Mouse (Mus musculus): ENCODE measurements at regions not wholly inside any gene's neighbourhood (a gene's known extent, or its start where the extent isn't known, plus 50 kb on each side); places are given as distances from the start of the nearest gene placed in this dataset.

DNA sequence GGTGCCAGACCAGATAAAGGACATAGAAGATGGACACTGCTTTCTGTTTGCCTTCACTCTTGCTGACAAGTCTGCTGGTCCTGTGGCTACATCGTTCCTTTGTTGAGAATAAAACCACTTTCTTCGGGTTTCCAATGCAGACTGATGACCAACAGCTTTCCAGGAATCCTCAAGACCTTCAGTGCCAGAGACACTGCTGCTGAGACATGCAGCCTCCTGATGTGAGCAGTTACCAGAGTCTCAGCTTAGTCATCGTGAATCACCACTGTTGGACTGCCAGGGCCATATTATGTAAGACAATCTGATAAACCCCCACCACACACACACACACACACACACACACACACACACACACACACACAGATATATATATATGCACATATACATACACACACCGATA, 270.2 kb downstream of the Foxo1 start:
- TF ChIP-seq CTCF (IDR thresholded peaks at IDR 0.05; ENCODE audit: low read depth) (no peak), EP300 (IDR thresholded peaks at IDR 0.05; ENCODE audit: low read depth) (no peak)

All from liver, postnatal 0 days (tissue).